Mouse (Mus musculus): ENCODE results near the gene Sorcs1.
A peak's percentile ranks its signal among the peaks of the same experiment; 100 is the strongest.

The Sorcs1 gene

DNA sequence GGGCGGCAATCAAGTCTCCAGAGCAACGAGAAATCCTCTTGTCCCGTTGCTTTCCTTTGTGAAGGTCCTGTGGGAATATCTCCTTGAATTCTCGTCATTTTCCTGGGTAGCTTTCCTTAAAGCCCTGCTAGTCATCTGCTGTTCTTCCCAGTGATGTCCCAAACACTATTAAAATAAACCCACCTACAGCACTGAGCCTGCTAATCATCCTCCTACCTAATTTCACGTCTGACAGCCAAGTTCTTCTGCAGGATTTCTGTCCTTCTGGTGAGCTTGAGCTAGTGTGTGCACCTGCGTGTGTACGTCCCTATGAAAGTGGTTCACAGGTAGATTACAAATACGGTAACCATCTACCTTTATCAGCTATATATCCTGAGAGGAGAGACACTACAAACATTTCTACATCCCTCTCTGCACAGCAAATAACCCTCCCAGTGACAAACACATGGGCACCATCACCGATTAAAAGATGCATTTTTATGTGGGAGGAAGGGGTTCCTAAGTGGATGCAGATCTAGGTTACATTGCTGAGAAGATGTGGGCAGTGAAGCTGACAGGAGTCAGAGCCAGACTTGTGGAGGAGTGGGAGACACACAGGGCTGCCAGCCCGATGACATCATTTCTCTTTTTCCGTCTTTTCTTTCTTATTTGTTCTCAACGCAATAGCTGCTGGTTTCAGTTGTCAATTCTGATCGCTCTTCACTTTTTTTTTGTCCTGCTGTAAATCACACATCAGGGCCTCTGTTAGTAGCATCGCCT is 259.3 kb downstream of the Sorcs1 start:
- no peak for DNase-seq

DNA sequence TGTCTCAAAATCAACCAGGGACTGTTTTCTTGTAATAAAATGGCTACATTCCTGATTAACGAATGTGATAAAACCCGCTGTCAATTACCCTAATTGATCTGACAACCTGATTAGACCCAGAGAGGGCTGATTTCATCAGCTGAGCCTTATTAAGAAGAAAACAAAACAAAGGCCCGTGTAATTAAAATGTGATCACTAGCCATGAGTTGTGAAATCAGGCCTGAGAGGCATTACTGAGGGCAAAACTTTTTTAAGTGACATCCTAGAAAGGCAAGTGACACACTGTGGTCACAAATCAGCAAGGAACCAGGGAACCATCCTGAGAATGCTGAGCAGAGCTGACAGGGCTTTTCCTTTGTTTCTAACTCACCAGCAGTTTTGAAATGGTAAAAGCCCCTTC is 267.9 kb downstream of the Sorcs1 start:
- no peak for DNase-seq

DNA sequence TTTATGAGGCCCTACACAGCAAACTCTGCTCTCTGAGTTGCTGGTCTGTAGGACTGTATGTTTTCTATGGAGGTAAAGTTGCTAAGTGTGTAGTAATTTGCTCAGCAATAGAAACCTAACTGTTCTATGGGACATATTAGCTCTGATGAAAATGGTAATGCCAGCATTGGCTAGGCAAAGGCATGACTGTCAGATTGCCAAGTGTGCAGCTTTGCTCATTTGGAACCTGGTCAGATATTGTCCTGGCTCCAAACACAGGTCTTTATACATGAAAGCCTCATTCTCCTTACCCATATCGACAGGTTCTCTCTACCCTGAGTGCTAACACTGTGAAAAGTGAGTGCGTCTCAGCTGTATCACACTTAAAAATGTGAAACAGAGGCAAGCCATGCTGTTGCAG is 280.1 kb downstream of the Sorcs1 start:
- no peak for DNase-seq

GRCm38 (mm10) chr19:50395731-50396130 is 282.7 kb downstream of the Sorcs1 start:
- no peak for DNase-seq

GRCm38 (mm10) chr19:50394101-50394500 is 284.3 kb downstream of the Sorcs1 start:
- DNase-seq = peak in 1 of 2 experiments; percentile 9

GRCm38 (mm10) chr19:50389925-50390552 is 288.4 kb downstream of the Sorcs1 start:
- no peak for DNase-seq

DNA sequence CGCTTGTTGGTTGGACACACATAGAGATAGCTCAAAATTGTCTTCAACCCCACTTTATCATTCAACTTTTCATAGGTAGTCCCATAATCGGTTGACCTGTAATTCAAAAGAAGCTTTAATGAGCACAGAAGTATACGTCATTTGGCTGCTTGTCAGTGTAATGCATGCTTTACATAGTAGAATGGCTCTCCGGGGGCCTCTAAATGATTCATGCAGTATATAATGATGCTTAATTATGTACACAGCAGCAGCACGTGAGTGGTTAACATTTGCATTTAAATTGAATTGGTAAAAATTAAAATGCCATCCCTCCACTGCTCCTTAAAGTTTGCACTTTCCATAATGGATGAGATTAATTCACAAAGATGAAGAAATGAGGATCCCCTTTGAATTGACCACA is 299.5 kb downstream of the Sorcs1 start:
- no peak for DNase-seq

GRCm38 (mm10) chr19:50374751-50375150 is 303.7 kb downstream of the Sorcs1 start:
- no peak for DNase-seq

DNA sequence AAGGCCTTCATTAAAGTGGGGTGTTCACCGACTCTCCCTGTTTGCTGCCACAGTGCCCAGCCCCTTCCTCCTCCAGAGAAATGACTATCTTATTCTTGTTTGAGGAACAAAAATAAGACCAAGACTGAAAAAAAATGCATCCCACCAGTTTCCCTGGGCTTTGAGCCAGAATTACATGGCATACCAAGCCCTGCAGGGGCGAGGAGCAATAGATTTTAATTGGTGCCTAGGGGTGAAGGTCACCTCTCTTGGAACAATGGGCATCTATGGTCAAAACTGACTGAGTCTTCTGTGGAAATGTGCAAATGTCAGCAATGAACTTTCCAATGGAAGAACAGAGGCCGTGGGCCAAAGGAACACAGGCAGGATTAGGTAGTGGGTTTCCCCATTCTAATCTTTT is 312.0 kb downstream of the Sorcs1 start:
- DNase-seq = no peak

DNA sequence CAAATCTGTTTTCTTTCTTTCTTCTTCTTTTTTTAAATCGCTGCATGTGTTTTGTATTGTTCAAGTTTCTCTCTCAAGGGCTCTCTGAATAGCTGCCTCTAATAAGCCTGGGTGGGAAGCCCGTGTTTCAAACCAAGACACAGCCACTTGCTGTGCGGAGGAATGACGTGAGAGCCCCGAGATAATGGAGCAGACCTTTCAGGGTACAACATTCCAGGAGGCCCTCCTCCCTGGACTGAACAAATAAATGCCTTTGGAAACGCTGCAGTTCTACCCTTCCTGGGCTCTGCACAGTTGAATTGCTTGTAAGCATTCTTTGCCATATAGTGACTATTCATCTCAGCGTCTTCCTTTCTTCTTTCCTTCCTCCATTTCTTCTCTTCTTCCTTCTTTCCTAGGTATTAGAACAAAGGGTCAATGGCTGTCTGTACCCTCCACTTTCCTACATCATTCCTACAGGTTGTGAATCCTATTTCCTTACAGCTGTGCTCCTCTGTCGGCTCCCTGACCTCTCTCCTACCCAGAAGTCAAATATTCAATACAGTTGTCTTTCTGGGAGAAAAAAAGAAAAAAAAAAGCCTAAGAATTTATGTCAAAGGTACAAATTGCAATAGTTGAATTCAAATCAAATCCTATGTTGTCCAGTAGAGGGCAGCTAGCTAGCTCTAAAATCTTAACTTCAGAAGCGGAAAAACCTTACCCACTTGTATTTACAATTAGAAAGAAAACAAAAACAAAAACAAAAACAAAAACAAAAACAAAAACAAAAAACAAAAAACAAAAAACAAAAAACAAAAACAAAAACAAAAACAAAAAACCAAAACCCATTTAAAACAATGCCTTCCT is 315.6 kb downstream of the Sorcs1 start:
- DNase-seq = no peak

DNA sequence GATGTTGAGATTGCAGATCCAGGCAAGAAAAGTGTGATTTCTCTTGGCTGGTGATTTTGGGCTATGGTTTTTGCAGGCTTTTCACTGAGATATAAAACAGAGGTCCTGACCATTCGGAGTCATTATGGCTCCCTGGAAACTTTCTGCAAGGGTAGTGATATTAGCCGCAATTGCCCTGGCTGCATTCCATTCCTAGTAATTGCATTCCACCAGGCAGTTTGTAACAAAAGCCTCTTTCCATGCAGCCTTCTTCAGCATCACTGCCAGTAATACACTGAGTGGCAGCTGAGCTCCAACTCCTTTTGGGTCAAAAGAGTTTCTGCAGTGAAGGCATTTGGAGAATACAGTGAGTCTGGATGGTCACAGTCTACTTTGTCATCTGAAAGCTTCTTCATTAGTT is 319.9 kb downstream of the Sorcs1 start:
- DNase-seq = peak; percentile 21 to 23

DNA sequence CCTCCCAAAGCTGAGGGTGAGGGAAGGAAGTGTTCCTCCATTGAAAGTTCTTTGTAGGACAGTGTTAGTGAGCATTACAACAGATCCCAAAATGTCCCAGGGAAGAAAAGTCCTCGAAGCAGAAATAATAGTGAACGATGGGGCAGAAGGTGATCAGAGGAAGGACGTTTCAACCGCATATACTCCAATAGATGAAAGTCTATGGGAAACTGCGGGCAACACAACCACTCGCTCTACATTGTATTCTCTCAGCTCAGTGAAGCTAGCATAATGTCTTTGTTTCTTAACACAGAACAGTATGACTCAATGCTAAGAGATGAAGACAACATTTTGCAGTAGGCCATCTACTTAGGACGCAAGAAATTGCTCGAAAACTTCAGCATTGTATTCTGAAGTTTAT is 339.2 kb downstream of the Sorcs1 start:
- DNase-seq = no peak

GRCm38 (mm10) chr19:50336751-50337150 is 341.7 kb downstream of the Sorcs1 start:
- DNase-seq = no peak

DNA sequence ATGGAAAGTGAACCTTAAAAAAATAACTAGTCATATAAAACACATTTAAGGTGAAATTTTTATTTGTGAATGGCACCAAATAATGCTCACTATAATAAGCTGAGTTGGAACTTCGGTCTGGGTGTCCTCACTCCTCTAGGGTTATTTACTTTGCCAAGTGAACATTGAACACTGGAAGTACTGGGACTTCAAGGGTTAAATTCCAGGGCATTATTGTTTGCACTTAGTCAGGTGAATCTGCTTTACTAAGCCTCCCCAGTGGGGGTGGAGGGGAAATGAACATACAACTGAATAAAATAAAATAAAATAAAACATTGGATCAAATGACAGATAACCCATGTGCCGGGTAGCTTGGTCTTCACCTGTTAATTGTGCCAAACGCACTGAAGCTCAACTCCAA is 347.3 kb downstream of the Sorcs1 start:
- peak; percentile 12 to 29 for DNase-seq

DNA sequence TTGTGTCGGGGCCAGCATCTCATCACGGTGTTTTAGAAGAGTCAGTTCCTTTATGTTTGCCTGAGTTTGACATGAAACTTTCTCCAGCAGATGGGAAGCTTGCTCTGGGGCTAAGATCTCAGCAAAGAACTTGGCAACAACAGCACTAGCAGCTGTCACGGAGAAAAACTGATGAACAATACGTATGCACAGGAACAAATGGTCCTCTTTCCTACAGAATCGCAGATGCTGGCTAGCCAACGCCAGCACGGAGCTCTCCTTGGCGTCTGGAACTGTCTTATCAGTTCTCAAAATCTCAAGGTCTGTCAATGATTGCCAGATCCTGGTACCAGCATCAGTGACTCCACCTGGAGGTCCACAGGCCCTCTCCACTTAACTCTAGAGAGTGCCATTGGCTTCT is 350.6 kb downstream of the Sorcs1 start:
- DNase-seq = no peak

DNA sequence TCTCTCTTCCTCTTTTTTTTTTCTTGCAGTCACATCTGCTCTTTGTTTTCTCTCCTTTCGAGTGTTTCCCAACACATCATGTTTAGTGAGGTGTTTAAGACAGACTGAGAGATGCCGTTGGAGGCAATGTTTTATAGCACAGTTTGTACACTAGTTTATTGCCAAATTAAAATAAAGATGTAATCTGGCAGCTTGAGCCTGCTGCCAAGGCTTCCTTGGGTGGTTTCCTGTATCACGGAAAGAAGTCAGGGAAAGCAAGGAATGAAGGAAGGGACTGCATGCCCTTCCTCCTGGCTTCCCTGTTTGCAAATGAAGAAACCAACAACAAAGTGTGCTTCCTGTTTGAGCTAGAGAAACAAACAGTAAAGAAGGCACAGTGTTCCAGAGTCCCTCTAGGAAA is 352.3 kb downstream of the Sorcs1 start:
- no peak for DNase-seq

DNA sequence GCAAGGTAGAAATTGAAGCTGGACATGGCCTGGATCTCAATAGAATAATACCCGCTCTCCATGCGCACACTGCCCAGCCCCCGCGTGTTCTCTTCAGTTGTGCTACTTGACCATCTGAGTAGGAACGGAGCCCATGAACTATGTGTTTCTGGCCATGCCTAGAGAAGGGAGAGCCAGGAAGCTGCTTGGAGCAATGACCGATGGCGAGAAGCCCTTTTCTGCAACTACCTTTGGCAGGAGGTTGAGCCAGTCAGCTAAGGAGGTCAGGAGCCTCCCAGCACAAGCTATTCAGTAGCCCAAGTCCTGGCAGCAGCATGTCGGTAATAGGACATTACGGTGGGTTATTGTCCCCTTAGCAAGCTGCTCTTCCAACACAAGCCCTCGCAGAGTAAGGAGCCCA is 352.8 kb downstream of the Sorcs1 start:
- DNase-seq = peak; percentile 23 to 57

GRCm38 (mm10) chr19:50307046-50307445 is 371.4 kb downstream of the Sorcs1 start:
- DNase-seq = peak in 1 of 2 experiments; percentile 19

DNA sequence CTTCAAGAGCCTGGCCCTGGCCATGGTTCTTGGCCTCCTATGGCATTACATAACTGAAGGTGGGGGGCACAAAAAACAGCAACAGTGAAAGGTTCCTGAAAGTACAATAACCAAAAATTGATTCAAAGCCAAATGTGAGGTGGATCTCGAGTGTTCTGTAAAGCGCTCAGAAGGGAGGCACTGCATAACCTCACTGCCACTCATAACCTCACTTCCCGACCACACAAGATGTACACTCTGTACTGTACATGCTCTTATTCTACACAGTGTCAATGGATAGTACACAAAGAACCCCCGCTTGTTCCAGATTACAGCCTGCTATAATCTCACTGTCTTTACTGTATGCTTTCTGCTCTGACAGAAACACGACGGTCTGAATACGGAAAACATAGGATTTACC is 384.2 kb downstream of the Sorcs1 start:
- no peak for DNase-seq

DNA sequence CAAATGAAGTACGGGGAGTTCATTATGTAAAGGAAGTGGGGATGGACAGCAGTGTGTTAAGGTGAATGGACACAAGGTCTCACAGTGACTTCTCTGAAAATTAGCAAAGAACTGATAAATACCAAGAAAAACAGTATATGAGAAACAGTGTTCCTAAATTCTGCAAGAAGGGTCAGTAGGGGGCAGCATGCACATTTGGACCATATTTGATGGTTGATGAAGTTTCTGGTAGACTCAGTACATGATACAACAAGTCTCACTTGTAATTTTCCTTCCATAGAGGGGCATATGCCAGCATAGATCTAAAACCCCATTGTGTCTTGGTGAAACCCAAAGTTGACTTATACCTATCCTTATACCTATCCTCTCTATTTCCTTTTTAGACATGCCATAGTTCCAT is 414.0 kb downstream of the Sorcs1 start:
- peak in 1 of 2 experiments; percentile 47 for DNase-seq

DNA sequence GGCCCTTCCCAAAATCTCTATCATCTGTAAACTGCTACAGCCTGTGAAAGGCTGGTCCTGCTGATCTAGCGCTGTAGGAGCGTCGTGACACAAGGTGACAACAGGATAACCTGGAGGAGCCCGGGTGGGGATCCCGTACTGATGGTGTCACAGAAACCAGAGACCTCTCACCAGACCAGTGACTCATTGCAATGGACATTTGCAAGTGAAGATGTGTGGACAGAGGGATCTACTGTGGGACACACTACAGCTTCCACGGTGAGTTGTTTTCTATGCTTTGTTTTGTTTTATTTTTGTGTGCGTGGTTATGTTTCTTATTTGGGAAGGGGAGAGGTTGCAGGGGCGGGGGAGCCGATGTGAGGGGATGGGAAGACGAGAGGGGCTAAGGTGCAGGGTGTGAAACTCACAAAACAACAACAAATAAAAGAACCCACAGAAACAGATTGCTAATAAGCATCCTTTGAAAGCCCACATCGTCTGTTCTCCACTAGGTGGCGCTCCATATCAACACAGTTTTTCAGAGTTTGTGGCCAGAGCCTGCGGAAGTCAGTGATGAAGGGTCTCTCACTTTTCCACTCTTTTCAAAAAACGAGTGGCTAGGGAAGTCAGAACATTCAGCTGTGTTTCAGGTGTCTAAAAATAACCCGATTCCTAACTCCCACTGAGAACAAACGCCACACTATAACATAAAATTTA is 419.6 kb downstream of the Sorcs1 start:
- DNase-seq = peak in 1 of 2 experiments; percentile 32

- DNase-seq = peak; percentile 21 to 29
These were observed 458.0 kb downstream of the Sorcs1 start for GRCm38 (mm10) chr19:50220476-50220875.
